Mouse (Mus musculus): ENCODE measurements around the gene Ppp2r5b. TPM values are rescaled to one million over a fixed set of nuclear protein-coding genes. Genes with fewer than 3 reads are reported as not detected.

The Ppp2r5b gene
- polyA plus RNA-seq, 1 experiment from 2014 or later: 156 TPM

DNA sequence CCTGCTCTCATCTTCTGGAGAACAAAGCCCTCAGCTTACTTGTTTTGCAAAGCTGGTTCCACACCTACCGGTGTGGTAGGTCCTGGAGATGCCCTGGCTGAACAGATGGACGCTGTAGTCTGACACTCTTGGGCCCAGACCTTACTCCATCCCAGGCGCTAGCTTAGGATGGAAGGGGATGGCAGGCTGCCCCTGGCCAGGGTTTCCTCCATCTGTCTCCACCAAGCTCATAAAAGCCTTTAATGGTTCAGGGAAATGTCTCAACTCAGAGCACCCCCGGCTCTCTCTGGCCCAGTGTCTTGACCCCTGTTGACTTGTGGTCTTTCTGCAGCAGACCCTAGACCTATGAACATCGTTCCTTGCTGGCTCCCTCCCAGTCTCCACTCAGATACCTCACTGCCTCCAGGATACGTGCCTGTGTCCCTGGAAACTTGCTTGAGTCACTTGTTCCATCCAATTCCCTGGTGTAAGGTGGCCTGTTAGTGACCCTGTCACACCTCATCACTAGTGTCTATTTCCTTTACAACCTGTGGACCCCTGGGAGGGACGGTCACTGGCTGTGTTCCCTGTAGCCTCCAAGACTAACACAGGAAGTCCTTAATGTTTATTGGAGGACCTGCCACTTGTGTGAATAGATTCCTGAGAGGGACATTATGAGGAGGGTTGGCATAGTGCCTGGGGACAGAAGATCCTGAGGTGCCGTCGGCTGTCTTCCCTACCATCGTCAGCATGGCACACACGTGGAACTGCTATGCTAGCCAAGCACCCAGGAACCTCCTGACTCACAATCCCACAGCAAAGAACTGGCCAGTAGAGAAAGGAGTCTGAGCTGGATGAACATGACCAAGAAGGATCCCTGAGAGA lies 31.9 kb upstream of the Ppp2r5b start:
- 0 out of 2 replicates have a peak, but pooled peaks cover under 1% of the 10 kb centered on the region for H3K36me3 ChIP-seq
- H3K4me3 ChIP-seq (replicated peaks): no peak overlapping the region
- H3K9me3 ChIP-seq (replicated peaks): no peaks in the 10 kb centered on the region
- 0 out of 2 replicates have a peak, but pooled peaks cover 2% of the 10 kb centered on the region for H3K27me3 ChIP-seq (replicated peaks)
- no peak overlapping the region for H3K4me2 ChIP-seq
- no peak overlapping the region for H3K9ac ChIP-seq (replicated peaks)
- ATAC-seq (ENCODE audit: low FRiP score): no peak
- H3K27ac ChIP-seq (replicated peaks): no peak overlapping the region
- 48% methylated on average over 11 of the region's 11 CpGs for WGBS
- H3K4me1 ChIP-seq: peaks cover 4% of the 10 kb centered on the region; the same call in 1 of the 2 replicates

GRCm38 (mm10) chr19:6265727-6266182 lies 30.1 kb upstream of the Ppp2r5b start:
- no peak overlapping the region for H3K9ac ChIP-seq (replicated peaks)
- no peak for ATAC-seq (ENCODE audit: low FRiP score)
- 75% methylated on average over 6 of the region's 6 CpGs for WGBS

DNA sequence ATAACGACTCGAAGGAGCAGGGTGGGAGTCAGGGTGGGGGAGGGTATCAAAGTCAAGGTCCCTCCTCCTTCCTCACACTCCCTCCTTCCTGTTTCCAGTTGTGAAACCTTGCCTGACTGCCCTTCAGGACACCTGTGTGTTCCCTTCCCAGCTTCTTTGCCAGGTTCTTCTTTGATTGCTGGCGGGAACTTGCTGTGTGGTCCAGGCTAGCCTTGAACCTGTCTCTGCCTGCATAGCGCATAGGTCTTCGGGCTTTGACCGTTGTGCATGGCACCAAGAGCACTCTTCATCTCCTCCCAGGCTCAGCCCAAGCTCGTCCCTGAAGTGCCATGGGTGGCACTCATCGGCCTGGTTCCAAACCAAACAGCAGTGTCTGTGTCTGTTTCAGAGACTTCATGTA lies 29.3 kb upstream of the Ppp2r5b start:
- Histone ChIP-seq H3K9ac (replicated peaks) (no peak overlapping the region), H3K36me3 (peaks cover 26% of the 10 kb centered on the region), H3K4me3 (replicated peaks) (no peak overlapping the region), H3K4me1 (peaks cover 4% of the 10 kb centered on the region; the same call in 1 of the 2 replicates), H3K27me3 (replicated peaks) (no peaks in the 10 kb centered on the region), H3K4me2 (no peak overlapping the region), H3K27ac (replicated peaks) (no peak overlapping the region), H3K9me3 (replicated peaks) (no peaks in the 10 kb centered on the region)
- ATAC-seq (ENCODE audit: low FRiP score): no peak
- 90% methylated on average over 8 of the region's 8 CpGs for WGBS

More at GRCm38 (mm10) chr19:6265727-6266182, 30.1 kb upstream of the Ppp2r5b start:
- H3K4me1 ChIP-seq: peaks cover 4% of the 10 kb centered on the region; the same call in 1 of the 2 replicates
- peaks cover 18% of the 10 kb centered on the region for H3K36me3 ChIP-seq
- no peak overlapping the region for H3K4me3 ChIP-seq (replicated peaks)
- H3K4me2 ChIP-seq: no peak overlapping the region
- H3K9me3 ChIP-seq (replicated peaks): no peaks in the 10 kb centered on the region
- no peak overlapping the region for H3K27ac ChIP-seq (replicated peaks)
- H3K27me3 ChIP-seq (replicated peaks): no peaks in the 10 kb centered on the region

DNA sequence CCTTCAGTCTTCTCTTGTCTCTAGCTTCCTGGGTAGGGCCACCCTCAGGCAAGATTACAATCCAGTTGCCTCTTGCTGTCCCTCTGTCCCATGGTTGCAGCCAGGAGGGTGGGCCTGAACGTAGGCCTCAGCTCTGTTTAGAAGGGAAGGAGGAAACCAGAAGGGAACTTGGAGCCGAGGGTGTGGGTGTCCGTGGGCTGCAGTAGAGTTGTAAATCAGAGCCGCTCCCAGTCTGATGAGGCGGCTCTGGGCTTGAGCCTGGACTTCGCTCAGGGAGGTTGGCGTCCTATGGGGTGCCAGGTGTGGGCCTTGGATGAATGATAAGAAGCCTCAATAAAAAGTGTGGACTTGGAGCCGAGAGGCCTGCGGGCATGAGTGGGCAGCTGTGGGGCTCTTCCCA lies 28.5 kb upstream of the Ppp2r5b start:
- WGBS: 56% methylated on average over 9 of the region's 9 CpGs
- H3K4me3 ChIP-seq (replicated peaks): no peak overlapping the region
- H3K9ac ChIP-seq (replicated peaks): no peak overlapping the region
- no peak overlapping the region for H3K27ac ChIP-seq (replicated peaks)
- peaks cover 4% of the 10 kb centered on the region; the same call in 1 of the 2 replicates for H3K4me1 ChIP-seq
- no peaks in the 10 kb centered on the region for H3K27me3 ChIP-seq (replicated peaks)
- peaks cover 31% of the 10 kb centered on the region for H3K36me3 ChIP-seq
- no peaks in the 10 kb centered on the region for H3K9me3 ChIP-seq (replicated peaks)
- H3K4me2 ChIP-seq: no peak overlapping the region
- ATAC-seq (ENCODE audit: low FRiP score): no peak

GRCm38 (mm10) chr19:6262839-6263433 lies 27.3 kb upstream of the Ppp2r5b start:
- H3K9me3 ChIP-seq (replicated peaks): no peaks in the 10 kb centered on the region
- peaks cover 44% of the 10 kb centered on the region for H3K36me3 ChIP-seq
- no peak overlapping the region for H3K4me3 ChIP-seq (replicated peaks)
- no peak overlapping the region for H3K4me2 ChIP-seq
- no peaks in the 10 kb centered on the region for H3K27me3 ChIP-seq (replicated peaks)
- H3K9ac ChIP-seq (replicated peaks): no peak overlapping the region
- no peak overlapping the region for H3K27ac ChIP-seq (replicated peaks)
- H3K4me1 ChIP-seq: no peaks in the 10 kb centered on the region
- 90% methylated on average over 8 of the region's 8 CpGs for WGBS
- ATAC-seq (ENCODE audit: low FRiP score): no peak

- peaks cover 51% of the 10 kb centered on the region for H3K36me3 ChIP-seq
- no peak overlapping the region for H3K27ac ChIP-seq (replicated peaks)
- H3K27me3 ChIP-seq (replicated peaks): no peaks in the 10 kb centered on the region
- no peaks in the 10 kb centered on the region for H3K4me1 ChIP-seq
- no peak for ATAC-seq (ENCODE audit: low FRiP score)
- WGBS: 62% methylated on average over 7 of the region's 7 CpGs
- H3K9me3 ChIP-seq (replicated peaks): no peaks in the 10 kb centered on the region
- H3K4me2 ChIP-seq: no peak overlapping the region
- H3K9ac ChIP-seq (replicated peaks): no peak overlapping the region
- no peak overlapping the region for H3K4me3 ChIP-seq (replicated peaks)
Observed at GRCm38 (mm10) chr19:6262222-6262621, 26.6 kb upstream of the Ppp2r5b start.

- no peak overlapping the region for H3K27ac ChIP-seq (replicated peaks)
- WGBS: 94% methylated on average over 14 of the region's 14 CpGs
- peaks cover 59% of the 10 kb centered on the region for H3K36me3 ChIP-seq
- no peak overlapping the region for H3K4me2 ChIP-seq
- no peak overlapping the region for H3K9ac ChIP-seq (replicated peaks)
- no peak for ATAC-seq (ENCODE audit: low FRiP score)
- no peaks in the 10 kb centered on the region for H3K9me3 ChIP-seq (replicated peaks)
- no peaks in the 10 kb centered on the region for H3K4me1 ChIP-seq
- no peaks in the 10 kb centered on the region for H3K27me3 ChIP-seq (replicated peaks)
- H3K4me3 ChIP-seq (replicated peaks): no peak overlapping the region
Observed at GRCm38 (mm10) chr19:6261379-6261778, 25.7 kb upstream of the Ppp2r5b start.

GRCm38 (mm10) chr19:6260946-6261345 lies 25.3 kb upstream of the Ppp2r5b start:
- peaks cover 64% of the 10 kb centered on the region for H3K36me3 ChIP-seq
- no peak overlapping the region for H3K4me2 ChIP-seq
- H3K4me1 ChIP-seq: no peaks in the 10 kb centered on the region
- no peak for ATAC-seq (ENCODE audit: low FRiP score)
- H3K27ac ChIP-seq (replicated peaks): no peak overlapping the region
- 84% methylated on average over 4 of the region's 4 CpGs for WGBS
- H3K9me3 ChIP-seq (replicated peaks): no peaks in the 10 kb centered on the region
- no peak overlapping the region for H3K9ac ChIP-seq (replicated peaks)
- no peaks in the 10 kb centered on the region for H3K27me3 ChIP-seq (replicated peaks)
- H3K4me3 ChIP-seq (replicated peaks): no peak overlapping the region

GRCm38 (mm10) chr19:6260428-6260827 lies 24.8 kb upstream of the Ppp2r5b start:
- no peak; the same call in 1 of the 2 replicates for ATAC-seq (ENCODE audit: low FRiP score)
- Histone ChIP-seq H3K9ac (replicated peaks) (no peak overlapping the region), H3K4me2 (no peak overlapping the region), H3K4me3 (replicated peaks) (no peak overlapping the region), H3K27me3 (replicated peaks) (no peaks in the 10 kb centered on the region), H3K36me3 (peaks cover 69% of the 10 kb centered on the region), H3K27ac (replicated peaks) (no peak overlapping the region), H3K9me3 (replicated peaks) (no peaks in the 10 kb centered on the region), H3K4me1 (no peaks in the 10 kb centered on the region)
- 78% methylated on average over 2 of the region's 2 CpGs for WGBS

GRCm38 (mm10) chr19:6253021-6253420 lies 17.3 kb upstream of the Ppp2r5b start:
- Histone ChIP-seq H3K36me3 (peaks cover 91% of the 10 kb centered on the region), H3K4me3 (replicated peaks) (no peak overlapping the region), H3K27ac (replicated peaks) (no peak overlapping the region), H3K27me3 (replicated peaks) (no peaks in the 10 kb centered on the region), H3K9ac (replicated peaks) (no peak overlapping the region), H3K9me3 (replicated peaks) (no peaks in the 10 kb centered on the region), H3K4me1 (no peaks in the 10 kb centered on the region), H3K4me2 (no peak overlapping the region)
- WGBS: 91% methylated on average over 4 of the region's 4 CpGs
- no peak for ATAC-seq (ENCODE audit: low FRiP score)

- H3K27ac ChIP-seq (replicated peaks): no peak overlapping the region
- ATAC-seq (ENCODE audit: low FRiP score): no peak
- H3K36me3 ChIP-seq: peaks cover 73% of the 10 kb centered on the region
- H3K9ac ChIP-seq (replicated peaks): no peak overlapping the region
- no peaks in the 10 kb centered on the region for H3K9me3 ChIP-seq (replicated peaks)
- H3K4me2 ChIP-seq: no peak overlapping the region
- H3K4me1 ChIP-seq: peaks cover 14% of the 10 kb centered on the region
- no peak overlapping the region for H3K4me3 ChIP-seq (replicated peaks)
- no peaks in the 10 kb centered on the region for H3K27me3 ChIP-seq (replicated peaks)
- WGBS: 94% methylated on average over 29 of the region's 29 CpGs
Observed at GRCm38 (mm10) chr19:6247526-6248300, 12.0 kb upstream of the Ppp2r5b start.
